Mouse (Mus musculus): ENCODE measurements around the gene Gm20388.

GRCm38 (mm10) chr8:122699005-122699492 lies 2788.4 kb downstream of the Gm20388 start, which contains the start of gene Cbfa2t3:
- TF ChIP-seq CTCF (IDR thresholded peaks at IDR 0.05; ENCODE audit: low read depth), result no peak
- no peak for TF ChIP-seq EP300 (optimal IDR thresholded peaks at IDR 0.05)
